Mouse (Mus musculus) gastrocnemius, postnatal 36 days (tissue): ENCODE measurements around the gene Prkca. TPM values are rescaled to one million over a fixed set of nuclear protein-coding genes. Genes with fewer than 3 reads are reported as not detected.
A peak's percentile ranks its signal among the peaks of the same experiment; 100 is the strongest.
"Not testable (repeated sequence)": the region's sequence is repeated elsewhere in the genome, so short reads cannot be mapped to it uniquely, and the experiment has no call there.

ENCODE experiments used
- DNase-seq, 2 experiments: peaks; one replicate each; pipeline ENCODE4 v3.0.0; 2022
- intact Hi-C: fragments of 180-260 bp; cut with DNase I; formaldehyde crosslinking; loops from one replicate; pipeline ENCODE4 v1.15.1; 2025
- total RNA-seq, 2 experiments: library from RNA; stranded (reverse); gene quantifications; 2 replicates each; pipeline ENCODE4 v1.2.3; 2021

The Prkca gene
- total RNA-seq, 2 experiments from 2014 or later: 57.7 to 61.2 TPM

GRCm38 (mm10) chr11:108091238-108091637 is 252.5 kb downstream of the Prkca start:
- no peak for DNase-seq
- intact Hi-C loops: no loop called here

- intact Hi-C loops: no loop called here
These were observed 253.0 kb downstream of the Prkca start for GRCm38 (mm10) chr11:108090706-108091105.

GRCm38 (mm10) chr11:108088063-108088462 is 255.7 kb downstream of the Prkca start:
- intact Hi-C loops: no loop called here
- no peak for DNase-seq

More at GRCm38 (mm10) chr11:108090706-108091105, 253.0 kb downstream of the Prkca start:
- no peak for DNase-seq

GRCm38 (mm10) chr11:108087105-108087700 is 256.5 kb downstream of the Prkca start:
- intact Hi-C loops, DNase-seq: not testable (repeated sequence)

- DNase-seq: no peak
- intact Hi-C loops: no loop called here
These were observed 261.1 kb downstream of the Prkca start for GRCm38 (mm10) chr11:108082673-108083072.

- no peak for DNase-seq
These were observed 263.6 kb downstream of the Prkca start for GRCm38 (mm10) chr11:108079946-108080650.

GRCm38 (mm10) chr11:108079454-108079853 is 264.3 kb downstream of the Prkca start:
- intact Hi-C loops: no loop called here
- DNase-seq: no peak

More at GRCm38 (mm10) chr11:108079946-108080650, 263.6 kb downstream of the Prkca start:
- intact Hi-C loops: no loop called here

GRCm38 (mm10) chr11:108077514-108077913 is 266.2 kb downstream of the Prkca start:
- no peak for DNase-seq
- intact Hi-C loops: no loop called here

- intact Hi-C loops: no loop called here
These were observed 271.0 kb downstream of the Prkca start for GRCm38 (mm10) chr11:108072606-108073243.

GRCm38 (mm10) chr11:108071230-108071629 is 272.5 kb downstream of the Prkca start:
- no peak for DNase-seq
- intact Hi-C loops: no loop called here

More at GRCm38 (mm10) chr11:108072606-108073243, 271.0 kb downstream of the Prkca start:
- no peak for DNase-seq

- intact Hi-C loops: no loop called here
- DNase-seq: no peak
These were observed 273.7 kb downstream of the Prkca start for GRCm38 (mm10) chr11:108070038-108070437.

- DNase-seq: no peak
- intact Hi-C loops: no loop called here
These were observed 275.3 kb downstream of the Prkca start for GRCm38 (mm10) chr11:108068430-108068829.

GRCm38 (mm10) chr11:108067161-108067560 is 276.6 kb downstream of the Prkca start:
- intact Hi-C loops: no loop called here

GRCm38 (mm10) chr11:108064401-108064800 is 279.3 kb downstream of the Prkca start:
- intact Hi-C loops: no loop called here
- DNase-seq: no peak

More at GRCm38 (mm10) chr11:108067161-108067560, 276.6 kb downstream of the Prkca start:
- DNase-seq: no peak

- no peak for DNase-seq
- intact Hi-C loops: no loop called here
These were observed 280.6 kb downstream of the Prkca start for GRCm38 (mm10) chr11:108063096-108063495.

GRCm38 (mm10) chr11:108061571-108062479 is 281.9 kb downstream of the Prkca start:
- peak; percentile 35 to 41 for DNase-seq
- intact Hi-C loops: no loop called here

- intact Hi-C loops: no loop called here
- no peak for DNase-seq
These were observed 286.6 kb downstream of the Prkca start for GRCm38 (mm10) chr11:108057138-108057537.

GRCm38 (mm10) chr11:108054647-108055046 is 289.1 kb downstream of the Prkca start:
- intact Hi-C loops: no loop called here

GRCm38 (mm10) chr11:108053746-108054145 is 290.0 kb downstream of the Prkca start:
- intact Hi-C loops: no loop called here
- no peak for DNase-seq

More at GRCm38 (mm10) chr11:108054647-108055046, 289.1 kb downstream of the Prkca start:
- DNase-seq: no peak

- intact Hi-C loops: no loop called here
- DNase-seq: no peak
These were observed 302.1 kb downstream of the Prkca start for GRCm38 (mm10) chr11:108041669-108042068.
